Mouse (Mus musculus): ENCODE measurements around the gene B3galt1. TPM values are rescaled to one million over a fixed set of nuclear protein-coding genes. Genes with fewer than 3 reads are reported as not detected.

Gene B3galt1
- total and polyA plus RNA-seq, 3 experiments: 0.72 to 1.9 (median 1.5) TPM

DNA sequence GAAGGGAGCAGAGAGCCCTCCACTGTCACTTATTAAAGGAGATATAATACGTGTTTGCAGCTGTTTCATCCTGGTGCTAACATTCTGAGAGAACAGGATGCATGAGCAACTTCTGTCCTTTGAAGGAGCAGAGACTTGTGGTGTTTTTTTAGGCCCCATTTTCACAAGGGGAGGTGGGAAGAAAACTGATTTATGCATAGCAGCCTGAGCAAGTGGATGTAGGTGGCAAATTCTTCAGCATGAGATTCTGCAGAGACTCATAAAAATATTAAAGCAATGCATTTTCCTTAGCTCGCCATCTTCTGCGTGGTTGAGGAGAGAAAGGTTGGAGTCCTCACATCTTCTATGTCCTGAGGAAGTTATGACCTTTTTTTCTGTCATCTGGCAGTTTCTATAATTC lies 469.0 kb downstream of the B3galt1 start:
- Histone ChIP-seq H3K27me3 (ENCODE audit: control insufficient read depth, insufficient read depth, low read length) (no peaks in the 10 kb centered on the region), H3K36me3 (ENCODE audit: control insufficient read depth, insufficient read depth, low read length) (no peaks in the 10 kb centered on the region), H3K4me3 (no peak overlapping the region), H3K27ac (no peak overlapping the region), H3K9ac (ENCODE audit: low read depth, low read length) (no peak overlapping the region), H3K4me1 (ENCODE audit: control insufficient read depth, insufficient read depth, low read length) (no peaks in the 10 kb centered on the region), H3K79me2 (replicated peaks; ENCODE audit: control insufficient read depth, insufficient read depth, low read length) (no peaks in the 10 kb centered on the region)
- 82% methylated on average over 3 of the region's 3 CpGs for WGBS
- no peak for TF ChIP-seq POLR2A (IDR thresholded peaks at IDR 0.05; ENCODE audit: insufficient read depth, low read depth, low read length)
- TF ChIP-seq EP300 (IDR thresholded peaks at IDR 0.05; ENCODE audit: insufficient read depth, low read depth, low read length): no peak
- no peak for TF ChIP-seq CTCF (IDR thresholded peaks at IDR 0.05)
- intact Hi-C loops (cut with DNase I): no loop called here
- DNase-seq: no peak

DNA sequence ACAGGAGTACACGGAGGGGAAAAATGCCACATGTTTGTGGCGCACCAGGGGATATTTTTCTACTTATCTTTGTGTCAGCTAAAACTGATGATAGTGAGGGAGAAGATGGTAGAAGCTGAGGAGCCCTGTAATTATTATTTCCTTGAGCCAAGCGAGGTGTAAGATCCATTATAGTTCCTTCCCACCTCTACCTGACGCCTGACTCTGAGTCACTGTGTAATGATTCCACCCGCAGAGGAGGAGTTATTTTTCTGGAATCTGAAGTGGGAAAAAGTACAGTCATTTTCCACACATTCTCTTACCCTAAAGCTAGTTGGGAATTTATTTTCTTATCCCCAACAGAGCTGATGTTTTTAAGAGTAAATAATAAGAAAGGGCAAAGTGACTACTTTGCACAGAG lies 475.1 kb downstream of the B3galt1 start:
- WGBS: 79% methylated on average over 5 of the region's 5 CpGs
- no peaks in the 10 kb centered on the region for H3K79me2 ChIP-seq (replicated peaks; ENCODE audit: control insufficient read depth, insufficient read depth, low read length)
- no peak overlapping the region for H3K27ac ChIP-seq
- H3K9ac ChIP-seq (ENCODE audit: low read depth, low read length): no peak overlapping the region
- no peak for DNase-seq
- H3K4me1 ChIP-seq (ENCODE audit: control insufficient read depth, insufficient read depth, low read length): no peaks in the 10 kb centered on the region
- no peaks in the 10 kb centered on the region for H3K27me3 ChIP-seq (ENCODE audit: control insufficient read depth, insufficient read depth, low read length)
- intact Hi-C loops (cut with DNase I): no loop called here
- TF ChIP-seq CTCF (IDR thresholded peaks at IDR 0.05) (no peak), POLR2A (IDR thresholded peaks at IDR 0.05; ENCODE audit: insufficient read depth, low read depth, low read length) (no peak)
- no peaks in the 10 kb centered on the region for H3K36me3 ChIP-seq (ENCODE audit: control insufficient read depth, insufficient read depth, low read length)
- H3K4me3 ChIP-seq: no peak overlapping the region

DNA sequence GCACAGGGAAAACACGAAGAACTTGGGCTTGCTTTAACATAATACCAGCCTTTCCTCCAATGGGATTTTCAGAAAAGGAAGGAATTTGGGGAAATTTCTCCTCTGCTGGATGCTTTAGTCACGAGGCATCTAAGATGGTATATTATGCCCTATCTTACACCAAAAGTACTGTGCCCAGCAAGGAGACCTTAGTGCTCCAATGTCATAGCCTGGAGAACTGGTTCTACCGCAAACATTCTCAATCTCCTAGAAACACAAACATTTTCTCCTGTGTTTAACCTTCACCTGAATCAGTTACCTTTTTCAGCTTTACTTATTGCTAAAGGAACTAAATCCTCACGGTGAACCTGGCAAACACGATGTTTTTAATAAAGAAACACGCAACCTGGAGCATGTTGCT lies 486.8 kb downstream of the B3galt1 start:
- H3K4me3 ChIP-seq: no peak overlapping the region
- H3K79me2 ChIP-seq (replicated peaks; ENCODE audit: control insufficient read depth, insufficient read depth, low read length): no peaks in the 10 kb centered on the region
- H3K36me3 ChIP-seq (ENCODE audit: control insufficient read depth, insufficient read depth, low read length): no peaks in the 10 kb centered on the region
- no peak for DNase-seq
- no peak overlapping the region for H3K27ac ChIP-seq
- 89% methylated on average over 6 of the region's 6 CpGs for WGBS
- TF ChIP-seq EP300 (IDR thresholded peaks at IDR 0.05; ENCODE audit: insufficient read depth, low read depth, low read length): no peak
- no peak for TF ChIP-seq CTCF (IDR thresholded peaks at IDR 0.05)
- no peak for TF ChIP-seq POLR2A (IDR thresholded peaks at IDR 0.05; ENCODE audit: insufficient read depth, low read depth, low read length)
- intact Hi-C loops (cut with DNase I): no loop called here
- no peaks in the 10 kb centered on the region for H3K27me3 ChIP-seq (ENCODE audit: control insufficient read depth, insufficient read depth, low read length)
- H3K9ac ChIP-seq (ENCODE audit: low read depth, low read length): no peak overlapping the region
- H3K4me1 ChIP-seq (ENCODE audit: control insufficient read depth, insufficient read depth, low read length): no peaks in the 10 kb centered on the region

DNA sequence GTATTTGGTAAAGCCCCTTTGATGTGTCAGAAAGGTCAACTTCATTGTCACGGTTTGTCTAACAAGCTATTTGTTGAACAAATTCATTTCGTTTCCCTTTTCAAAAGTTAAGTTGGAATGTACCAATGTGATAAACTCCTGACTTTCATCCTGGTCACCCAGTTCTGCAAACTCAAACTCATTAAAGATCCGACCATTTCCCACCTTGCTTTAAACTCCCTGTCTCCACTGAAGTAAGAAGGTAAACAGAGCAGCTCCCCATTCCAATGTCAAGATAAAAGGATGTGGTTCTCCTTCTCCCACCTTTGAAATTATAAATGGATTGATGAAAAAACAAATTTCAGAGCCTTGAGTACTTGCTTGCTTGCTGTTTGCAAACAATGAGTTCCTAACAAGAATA lies 487.6 kb downstream of the B3galt1 start:
- no peak overlapping the region for H3K9ac ChIP-seq (ENCODE audit: low read depth, low read length)
- no peaks in the 10 kb centered on the region for H3K79me2 ChIP-seq (replicated peaks; ENCODE audit: control insufficient read depth, insufficient read depth, low read length)
- TF ChIP-seq CTCF (IDR thresholded peaks at IDR 0.05) (no peak), EP300 (IDR thresholded peaks at IDR 0.05; ENCODE audit: insufficient read depth, low read depth, low read length) (no peak), POLR2A (IDR thresholded peaks at IDR 0.05; ENCODE audit: insufficient read depth, low read depth, low read length) (no peak)
- no peaks in the 10 kb centered on the region for H3K36me3 ChIP-seq (ENCODE audit: control insufficient read depth, insufficient read depth, low read length)
- intact Hi-C loops (cut with DNase I): no loop called here
- 76% methylated on average over 3 of the region's 3 CpGs for WGBS
- no peak overlapping the region for H3K4me3 ChIP-seq
- H3K27ac ChIP-seq: no peak overlapping the region
- no peaks in the 10 kb centered on the region for H3K4me1 ChIP-seq (ENCODE audit: control insufficient read depth, insufficient read depth, low read length)
- no peaks in the 10 kb centered on the region for H3K27me3 ChIP-seq (ENCODE audit: control insufficient read depth, insufficient read depth, low read length)
- no peak for DNase-seq

DNA sequence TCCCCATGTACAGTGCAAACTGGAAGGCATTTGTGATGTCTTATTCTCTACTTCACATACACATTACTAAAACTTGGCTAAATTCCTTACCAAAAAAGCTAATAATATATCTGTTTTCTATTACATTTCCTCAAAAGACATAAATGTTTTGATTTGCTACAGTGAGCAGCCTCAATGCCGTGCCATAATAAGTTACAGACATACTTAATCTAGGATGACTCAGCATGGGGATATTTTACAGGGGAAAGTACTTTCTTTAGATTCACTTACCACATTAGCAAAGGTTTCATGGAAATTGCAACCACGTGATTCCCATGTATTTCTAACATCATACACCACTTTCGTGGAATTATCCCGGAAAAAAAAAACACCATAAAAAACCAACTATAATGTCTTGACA lies 495.7 kb downstream of the B3galt1 start:
- no peak overlapping the region for H3K9ac ChIP-seq (ENCODE audit: low read depth, low read length)
- no peak overlapping the region for H3K27ac ChIP-seq
- H3K27me3 ChIP-seq (ENCODE audit: control insufficient read depth, insufficient read depth, low read length): no peaks in the 10 kb centered on the region
- no peaks in the 10 kb centered on the region for H3K36me3 ChIP-seq (ENCODE audit: control insufficient read depth, insufficient read depth, low read length)
- no peaks in the 10 kb centered on the region for H3K79me2 ChIP-seq (replicated peaks; ENCODE audit: control insufficient read depth, insufficient read depth, low read length)
- WGBS: 80% methylated on average over 4 of the region's 4 CpGs
- no peaks in the 10 kb centered on the region for H3K4me1 ChIP-seq (ENCODE audit: control insufficient read depth, insufficient read depth, low read length)
- no peak for DNase-seq
- no peak overlapping the region for H3K4me3 ChIP-seq
- TF ChIP-seq EP300 (IDR thresholded peaks at IDR 0.05; ENCODE audit: insufficient read depth, low read depth, low read length) (no peak), POLR2A (IDR thresholded peaks at IDR 0.05; ENCODE audit: insufficient read depth, low read depth, low read length) (no peak), CTCF (IDR thresholded peaks at IDR 0.05) (no peak)
- intact Hi-C loops (cut with DNase I): no loop called here

DNA sequence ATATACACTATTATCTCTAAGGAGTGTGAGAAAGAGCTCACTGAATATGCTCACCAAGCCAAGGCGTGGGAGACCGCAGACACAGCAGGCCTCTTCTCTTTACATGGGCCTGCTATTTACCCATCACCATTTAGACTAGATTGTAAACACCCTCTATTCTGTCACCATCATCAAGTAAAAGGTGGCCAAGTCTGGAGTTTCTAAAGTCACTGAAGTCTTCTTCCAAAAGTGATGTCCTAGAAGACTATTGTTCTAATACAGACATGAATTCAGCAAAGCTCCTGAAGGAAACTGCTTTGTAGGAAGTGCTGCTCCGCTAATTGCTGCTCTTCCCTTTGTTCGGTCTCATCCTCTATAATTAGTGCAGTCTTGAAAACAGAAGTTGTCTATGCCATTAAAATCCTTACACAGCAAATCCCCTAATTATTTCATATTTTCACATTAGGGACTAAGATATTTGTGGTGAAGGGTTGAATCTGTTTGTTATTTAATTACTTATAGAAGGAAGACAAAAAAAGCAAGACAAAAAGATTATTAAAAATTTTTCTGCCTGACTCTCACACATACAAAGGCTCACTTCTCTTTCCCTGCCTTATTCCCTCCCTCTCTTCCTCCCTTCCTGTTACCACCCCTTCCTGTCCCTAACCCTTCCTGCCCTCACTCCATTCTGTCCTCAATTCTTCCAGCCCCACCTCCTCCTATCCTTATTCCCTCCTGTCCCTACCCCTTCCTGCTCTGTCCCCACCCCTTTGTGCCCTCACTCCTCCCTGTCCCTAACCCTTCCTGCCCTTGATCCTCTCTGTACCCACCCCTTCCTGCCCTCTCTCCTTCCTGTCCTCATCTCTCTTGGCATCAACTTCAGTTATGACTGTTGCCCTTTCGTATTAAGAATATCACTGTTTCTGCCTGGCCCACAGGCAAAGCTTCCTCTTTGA lies 514.0 kb downstream of the B3galt1 start:
- Histone ChIP-seq H3K9ac (ENCODE audit: low read depth, low read length) (no peak overlapping the region), H3K27me3 (ENCODE audit: control insufficient read depth, insufficient read depth, low read length) (no peaks in the 10 kb centered on the region), H3K4me1 (ENCODE audit: control insufficient read depth, insufficient read depth, low read length) (no peaks in the 10 kb centered on the region; the same call in 1 of the 2 replicates), H3K4me3 (no peak overlapping the region), H3K36me3 (ENCODE audit: control insufficient read depth, insufficient read depth, low read length) (no peaks in the 10 kb centered on the region), H3K27ac (no peak overlapping the region), H3K79me2 (replicated peaks; ENCODE audit: control insufficient read depth, insufficient read depth, low read length) (no peaks in the 10 kb centered on the region)
- 69% methylated on average over 5 of the region's 5 CpGs for WGBS
- DNase-seq: no peak
- TF ChIP-seq EP300 (IDR thresholded peaks at IDR 0.05; ENCODE audit: insufficient read depth, low read depth, low read length) (no peak), CTCF (IDR thresholded peaks at IDR 0.05) (no peak), POLR2A (IDR thresholded peaks at IDR 0.05; ENCODE audit: insufficient read depth, low read depth, low read length) (no peak)
- intact Hi-C loops (cut with DNase I): no loop called here

Data from heart, adult 2 months (tissue).